Mouse (Mus musculus): ENCODE measurements around the gene Irf9. TPM values are rescaled to one million over a fixed set of nuclear protein-coding genes. Genes with fewer than 3 reads are reported as not detected.

Irf9 gene
- total and polyA plus RNA-seq, 2 experiments from 2014 or later, result 7.0 to 18.1 TPM

GRCm38 (mm10) chr14:55560202-55561073, 42.9 kb upstream of the Irf9 start, which contains the start of gene A730061H03Rik:
A730061H03Rik (minus strand) TSS chr14:55560406.
- Histone ChIP-seq H3K9ac (peak within 1 kb of the TSS; percentile 68), H3K4me1 (ENCODE audit: insufficient read depth) (peaks cover 9% of the 10 kb centered on the region), H3K9me3 (ENCODE audit: low read length) (no peaks in the 10 kb centered on the region), H3K36me3 (ENCODE audit: insufficient read depth) (peaks cover 21% of the 10 kb centered on the region), H3K27me3 (ENCODE audit: insufficient read depth, low read length) (no peaks in the 10 kb centered on the region), H3K4me2 (ENCODE audit: low read depth) (peak within 1 kb of the TSS; percentile 74), H3K4me3 (ENCODE audit: low read depth, low read length) (peak within 1 kb of the TSS; percentile 58), H3K27ac (ENCODE audit: low read depth, low read length) (peak within 1 kb of the TSS; percentile 95)
- TF ChIP-seq CTCF (IDR thresholded peaks at IDR 0.05; ENCODE audit: low read depth), result 0 out of 2 replicates have a peak, but pooled peaks have one; percentile 38
- DNase-seq (peak; percentile 99), ATAC-seq (peak; percentile 95)
- WGBS, result 3% methylated on average over 51 of the region's 51 CpGs

- Histone ChIP-seq H3K9ac (no peak overlapping the region), H3K27me3 (ENCODE audit: insufficient read depth, low read length) (no peaks in the 10 kb centered on the region), H3K36me3 (ENCODE audit: insufficient read depth) (peaks cover 36% of the 10 kb centered on the region), H3K4me2 (ENCODE audit: low read depth) (peak overlapping the region; percentile 74; the same call in 1 of the 2 replicates), H3K27ac (ENCODE audit: low read depth, low read length) (no peak overlapping the region), H3K4me1 (ENCODE audit: insufficient read depth) (peaks cover 9% of the 10 kb centered on the region), H3K4me3 (ENCODE audit: low read depth, low read length) (no peak overlapping the region), H3K9me3 (ENCODE audit: low read length) (no peaks in the 10 kb centered on the region)
- no peak for ATAC-seq
- no peak for TF ChIP-seq CTCF (IDR thresholded peaks at IDR 0.05; ENCODE audit: low read depth)
- DNase-seq, result no peak
- 93% methylated on average over 10 of the region's 10 CpGs for WGBS
Measured at GRCm38 (mm10) chr14:55561860-55562259, 41.5 kb upstream of the Irf9 start.

GRCm38 (mm10) chr14:55563249-55563648, 40.1 kb upstream of the Irf9 start:
- no peak overlapping the region for H3K9ac ChIP-seq
- ATAC-seq, result no peak
- H3K9me3 ChIP-seq (ENCODE audit: low read length), result no peaks in the 10 kb centered on the region
- no peak for TF ChIP-seq CTCF (IDR thresholded peaks at IDR 0.05; ENCODE audit: low read depth)
- DNase-seq, result no peak
- no peaks in the 10 kb centered on the region for H3K27me3 ChIP-seq (ENCODE audit: insufficient read depth, low read length)
- peaks cover 9% of the 10 kb centered on the region for H3K4me1 ChIP-seq (ENCODE audit: insufficient read depth)
- WGBS, result 93% methylated on average over 11 of the region's 11 CpGs
- no peak overlapping the region for H3K27ac ChIP-seq (ENCODE audit: low read depth, low read length)
- no peak overlapping the region for H3K4me2 ChIP-seq (ENCODE audit: low read depth)
- no peak overlapping the region for H3K4me3 ChIP-seq (ENCODE audit: low read depth, low read length)
- H3K36me3 ChIP-seq (ENCODE audit: insufficient read depth), result peaks cover 50% of the 10 kb centered on the region

- Histone ChIP-seq H3K9ac (no peak overlapping the region), H3K9me3 (ENCODE audit: low read length) (no peaks in the 10 kb centered on the region), H3K4me1 (ENCODE audit: insufficient read depth) (peaks cover 9% of the 10 kb centered on the region), H3K4me3 (ENCODE audit: low read depth, low read length) (no peak overlapping the region), H3K4me2 (ENCODE audit: low read depth) (no peak overlapping the region), H3K27ac (ENCODE audit: low read depth, low read length) (no peak overlapping the region), H3K36me3 (ENCODE audit: insufficient read depth) (peaks cover 68% of the 10 kb centered on the region), H3K27me3 (ENCODE audit: insufficient read depth, low read length) (no peaks in the 10 kb centered on the region)
- 88% methylated on average over 3 of the region's 3 CpGs for WGBS
- peak; percentile 19; the same call in 1 of the 2 replicates for TF ChIP-seq CTCF (IDR thresholded peaks at IDR 0.05; ENCODE audit: low read depth)
- ATAC-seq (no peak), DNase-seq (no peak)
Measured at GRCm38 (mm10) chr14:55565748-55566147, 37.6 kb upstream of the Irf9 start.

- no peaks in the 10 kb centered on the region for H3K4me1 ChIP-seq (ENCODE audit: insufficient read depth)
- DNase-seq (no peak), ATAC-seq (no peak)
- no peak overlapping the region for H3K9ac ChIP-seq
- no peaks in the 10 kb centered on the region for H3K9me3 ChIP-seq (ENCODE audit: low read length)
- no peak overlapping the region for H3K27ac ChIP-seq (ENCODE audit: low read depth, low read length)
- H3K36me3 ChIP-seq (ENCODE audit: insufficient read depth), result peaks cover 68% of the 10 kb centered on the region
- no peak overlapping the region for H3K4me2 ChIP-seq (ENCODE audit: low read depth)
- no peak overlapping the region for H3K4me3 ChIP-seq (ENCODE audit: low read depth, low read length)
- H3K27me3 ChIP-seq (ENCODE audit: insufficient read depth, low read length), result no peaks in the 10 kb centered on the region
- no peak for TF ChIP-seq CTCF (IDR thresholded peaks at IDR 0.05; ENCODE audit: low read depth)
- WGBS, result 90% methylated on average over 3 of the region's 3 CpGs
Measured at GRCm38 (mm10) chr14:55567496-55567895, 35.9 kb upstream of the Irf9 start.

GRCm38 (mm10) chr14:55570588-55570987, 32.8 kb upstream of the Irf9 start:
- WGBS, result 93% methylated on average over 2 of the region's 2 CpGs
- H3K27me3 ChIP-seq (ENCODE audit: insufficient read depth, low read length), result no peaks in the 10 kb centered on the region
- peaks cover 46% of the 10 kb centered on the region for H3K36me3 ChIP-seq (ENCODE audit: insufficient read depth)
- DNase-seq, result no peak
- no peak for TF ChIP-seq CTCF (IDR thresholded peaks at IDR 0.05; ENCODE audit: low read depth)
- H3K4me2 ChIP-seq (ENCODE audit: low read depth), result no peak overlapping the region
- no peak for ATAC-seq
- H3K9ac ChIP-seq, result no peak overlapping the region
- no peak overlapping the region for H3K4me3 ChIP-seq (ENCODE audit: low read depth, low read length)
- H3K9me3 ChIP-seq (ENCODE audit: low read length), result no peaks in the 10 kb centered on the region
- no peak overlapping the region for H3K27ac ChIP-seq (ENCODE audit: low read depth, low read length)
- no peaks in the 10 kb centered on the region for H3K4me1 ChIP-seq (ENCODE audit: insufficient read depth)

- TF ChIP-seq CTCF (IDR thresholded peaks at IDR 0.05; ENCODE audit: low read depth), result no peak
- ATAC-seq (no peak), DNase-seq (no peak)
Measured at GRCm38 (mm10) chr14:55571760-55572159, 31.6 kb upstream of the Irf9 start.

More at GRCm38 (mm10) chr14:55571760-55572159, 31.6 kb upstream of the Irf9 start:
- H3K4me2 ChIP-seq (ENCODE audit: low read depth), result no peak overlapping the region
- no peak overlapping the region for H3K9ac ChIP-seq
- H3K9me3 ChIP-seq (ENCODE audit: low read length), result no peaks in the 10 kb centered on the region
- H3K27me3 ChIP-seq (ENCODE audit: insufficient read depth, low read length), result no peaks in the 10 kb centered on the region
- H3K27ac ChIP-seq (ENCODE audit: low read depth, low read length), result no peak overlapping the region
- peaks cover 34% of the 10 kb centered on the region for H3K36me3 ChIP-seq (ENCODE audit: insufficient read depth)
- H3K4me3 ChIP-seq (ENCODE audit: low read depth, low read length), result no peak overlapping the region
- H3K4me1 ChIP-seq (ENCODE audit: insufficient read depth), result no peaks in the 10 kb centered on the region

Data from forebrain, postnatal 0 days (tissue).